Mouse (Mus musculus) heart, postnatal 0 days (tissue): ENCODE data around the gene Ryr2. TPM values are rescaled to one million over a fixed set of nuclear protein-coding genes. Genes with fewer than 3 reads are reported as not detected.

ENCODE experiments used
- ATAC-seq: fragments of 200-750 bp; cut with Nextera tagmentation; 2 replicates; pipeline ENCODE4 v1.8.0; 2017; ENCODE audit warnings: low read depth, moderate number of reproducible peaks, moderate library complexity; ENCODE audit not compliant: insufficient read depth
- DNase-seq: peaks from one replicate; pipeline ENCODE4 v3.0.0-alpha.2; 2016; ENCODE audit warnings: low spot score
- H3K27ac ChIP-seq: fragments of 300-500 bp; sonication (generic); 2 replicates; pipeline ENCODE4 v1.5.1; 2014; ENCODE audit warnings: low read depth, mild to moderate bottlenecking
- H3K27me3 ChIP-seq: fragments of 300-500 bp; sonication (generic); 2 replicates; pipeline ENCODE4 v1.6.1; 2014; ENCODE audit warnings: low read length, mixed read lengths; ENCODE audit not compliant: control insufficient read depth, insufficient read depth
- H3K36me3 ChIP-seq: fragments of 300-500 bp; sonication (generic); replicated peaks from 2 replicates; pipeline ENCODE4 v1.6.1; 2014; ENCODE audit warnings: low read length, mixed read lengths; ENCODE audit not compliant: control insufficient read depth, insufficient read depth
- H3K4me1 ChIP-seq: fragments of 300-500 bp; sonication (generic); 2 replicates; pipeline ENCODE4 v1.6.1; 2014; ENCODE audit warnings: antibody characterized with exemption; ENCODE audit not compliant: control insufficient read depth, insufficient read depth
- H3K4me2 ChIP-seq: fragments of 300-500 bp; sonication (generic); 2 replicates; pipeline ENCODE4 v1.6.1; 2014; ENCODE audit warnings: low read depth, mild to moderate bottlenecking, low read length, moderate library complexity
- H3K4me3 ChIP-seq: fragments of 300-500 bp; sonication (generic); 2 replicates; pipeline ENCODE4 v1.5.1; 2014; ENCODE audit warnings: low read depth, low read length
- H3K9ac ChIP-seq: fragments of 300-500 bp; sonication (generic); replicated peaks from 2 replicates; pipeline ENCODE4 v1.6.1; 2014; ENCODE audit warnings: low read depth, low read length, mixed read lengths
- H3K9me3 ChIP-seq: fragments of 300-500 bp; sonication (generic); replicated peaks from 2 replicates; pipeline ENCODE4 v1.6.1; 2016; ENCODE audit warnings: low read length; ENCODE audit not compliant: control insufficient read depth
- CTCF ChIP-seq: IDR thresholded peaks from 2 replicates; pipeline ENCODE4 v1.5.1; 2016; ENCODE audit warnings: antibody characterized with exemption, control low read depth, low read depth
- EP300 ChIP-seq: IDR thresholded peaks from 2 replicates; pipeline ENCODE4 v1.6.1; 2016; ENCODE audit warnings: antibody characterized with exemption, low read depth
- WGBS: fragments of 180-500 bp; shearing (Covaris S2); extraction: QIAGEN DNeasy Blood & Tissue Kit; methylation state at CpG from one replicate; pipeline ENCODE4 v1.1.7; 2014; 5-methylcytosine and 5-hydroxymethylcytosine counted together
- polyA plus RNA-seq: library from polyadenylated mRNA; unstranded; fragments of >200 nt; fragmentation: Nextera tagmentation; extraction: Ambion mirVana; gene quantifications from 2 replicates; pipeline ENCODE4 v1.2.1, GENCODE M21; 2015
- total RNA-seq: library from RNA; depleted of rRNA; stranded (reverse); fragments of >200 nt; gene quantifications from 2 replicates; pipeline ENCODE4 v1.2.3, GENCODE M21; 2014; ENCODE audit warnings: low replicate concordance

The Ryr2 gene
- total and polyA plus RNA-seq, 2 experiments from 2014 or later = 61.4 to 396 TPM

GRCm38 (mm10) chr13:11977606-11978005 lies 129.1 kb downstream of the Ryr2 start:
- Histone ChIP-seq H3K4me3 (no peak overlapping the region), H3K9ac (no peak overlapping the region), H3K27me3 (no peaks in the 10 kb centered on the region), H3K27ac (no peak overlapping the region), H3K4me2 (no peak overlapping the region), H3K9me3 (no peaks in the 10 kb centered on the region), H3K36me3 (no peaks in the 10 kb centered on the region), H3K4me1 (peaks cover 15% of the 10 kb centered on the region)
- 41% methylated on average over 4 of the region's 4 CpGs for WGBS
- ATAC-seq (no peak), DNase-seq (no peak)
- TF ChIP-seq CTCF (no peak), EP300 (no peak)

DNA sequence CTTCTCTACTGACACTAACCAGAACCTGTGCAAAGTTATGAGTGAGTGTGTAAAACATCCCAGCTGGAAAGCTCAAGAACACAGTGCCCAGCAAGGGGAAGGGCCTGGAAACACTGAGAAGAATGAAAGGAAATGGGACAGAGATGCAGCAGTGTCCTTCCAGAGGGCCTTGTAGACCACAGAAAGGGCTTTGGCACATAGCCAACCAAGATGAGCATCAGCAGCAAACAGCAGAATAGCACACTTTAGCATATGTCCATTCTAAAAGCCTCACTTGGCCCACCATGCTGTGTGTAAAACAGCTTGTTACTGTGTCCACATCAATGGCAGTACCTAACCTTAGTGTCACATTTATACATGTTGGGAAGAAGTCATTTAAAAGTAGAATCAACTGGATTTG lies 142.4 kb downstream of the Ryr2 start:
- TF ChIP-seq EP300 (no peak), CTCF (no peak)
- ATAC-seq = no peak

DNA sequence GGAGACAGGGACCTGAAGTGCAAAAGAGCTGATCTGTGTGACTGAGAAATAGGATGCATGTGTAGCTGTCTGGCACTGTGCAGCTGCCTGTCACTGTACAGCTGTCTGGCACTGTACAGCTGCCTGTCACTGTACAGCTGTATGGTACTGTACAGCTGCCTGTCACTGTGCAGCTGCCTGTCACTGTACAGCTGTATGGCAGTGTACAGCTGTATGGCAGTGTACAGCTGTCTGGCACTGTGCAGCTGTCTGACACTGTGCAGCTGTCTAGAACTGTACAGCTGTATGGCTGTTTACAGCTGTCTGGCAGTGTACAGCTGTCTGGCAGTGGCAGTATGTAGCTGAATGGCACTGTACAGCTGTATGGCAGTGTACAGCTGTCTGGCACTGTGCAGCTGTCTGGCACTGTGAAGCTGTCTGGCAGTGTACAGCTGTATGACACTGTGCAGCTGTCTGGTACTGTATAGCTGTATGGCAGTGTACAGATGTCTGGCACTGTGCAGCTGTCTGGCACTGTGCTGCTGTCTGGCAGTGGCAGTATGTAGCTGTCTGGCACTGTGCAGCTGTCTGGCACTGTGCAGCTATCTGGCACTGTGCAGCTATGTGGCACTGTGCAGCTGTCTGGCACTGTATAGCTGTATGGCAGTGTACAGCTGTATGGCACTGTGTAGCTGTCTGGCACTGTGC lies 147.1 kb downstream of the Ryr2 start:
- H3K27me3 ChIP-seq = no peaks in the 10 kb centered on the region
- TF ChIP-seq CTCF = no peak
- TF ChIP-seq EP300 = no peak
- H3K4me2 ChIP-seq = no peak overlapping the region
- peaks cover 25% of the 10 kb centered on the region for H3K4me1 ChIP-seq
- H3K36me3 ChIP-seq = no peaks in the 10 kb centered on the region
- H3K4me3 ChIP-seq = no peak overlapping the region
- H3K9me3 ChIP-seq = no peaks in the 10 kb centered on the region
- ATAC-seq (peak; percentile 43), DNase-seq (no peak)
- no peak overlapping the region for H3K9ac ChIP-seq
- no peak overlapping the region for H3K27ac ChIP-seq

More for the DNA sequence above, 142.4 kb downstream of the Ryr2 start:
- no peak for DNase-seq
- Histone ChIP-seq H3K9ac (no peak overlapping the region), H3K4me3 (no peak overlapping the region), H3K36me3 (no peaks in the 10 kb centered on the region), H3K4me1 (peaks cover 44% of the 10 kb centered on the region), H3K9me3 (no peaks in the 10 kb centered on the region), H3K27me3 (no peaks in the 10 kb centered on the region), H3K27ac (no peak overlapping the region), H3K4me2 (no peak overlapping the region)

DNA sequence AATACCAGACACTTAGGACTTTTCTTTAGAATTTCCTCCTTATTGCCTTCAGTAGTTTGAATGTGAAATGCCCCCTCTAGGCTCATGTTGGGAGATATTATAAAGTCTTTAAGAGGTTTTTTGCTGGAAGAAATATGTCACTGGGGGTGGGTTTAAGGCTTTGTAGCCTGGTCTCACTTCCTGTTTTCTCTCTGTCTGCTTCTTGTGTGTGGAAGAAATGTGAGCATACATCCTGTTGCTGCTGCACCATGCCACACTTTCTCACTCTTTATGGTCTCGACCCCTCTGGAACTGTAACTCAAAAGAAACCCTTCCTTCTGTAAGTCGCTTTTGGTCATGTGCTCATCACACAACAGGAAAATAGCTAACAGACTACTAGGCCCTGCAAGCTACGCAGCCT lies 147.9 kb downstream of the Ryr2 start:
- Histone ChIP-seq H3K27me3 (no peaks in the 10 kb centered on the region), H3K4me1 (peaks cover 19% of the 10 kb centered on the region), H3K36me3 (no peaks in the 10 kb centered on the region), H3K27ac (no peak overlapping the region), H3K9me3 (no peaks in the 10 kb centered on the region), H3K4me2 (no peak overlapping the region), H3K4me3 (no peak overlapping the region), H3K9ac (no peak overlapping the region)
- ATAC-seq (no peak), DNase-seq (no peak)
- no peak for TF ChIP-seq CTCF
- WGBS = 68% methylated on average over 3 of the region's 3 CpGs

DNA sequence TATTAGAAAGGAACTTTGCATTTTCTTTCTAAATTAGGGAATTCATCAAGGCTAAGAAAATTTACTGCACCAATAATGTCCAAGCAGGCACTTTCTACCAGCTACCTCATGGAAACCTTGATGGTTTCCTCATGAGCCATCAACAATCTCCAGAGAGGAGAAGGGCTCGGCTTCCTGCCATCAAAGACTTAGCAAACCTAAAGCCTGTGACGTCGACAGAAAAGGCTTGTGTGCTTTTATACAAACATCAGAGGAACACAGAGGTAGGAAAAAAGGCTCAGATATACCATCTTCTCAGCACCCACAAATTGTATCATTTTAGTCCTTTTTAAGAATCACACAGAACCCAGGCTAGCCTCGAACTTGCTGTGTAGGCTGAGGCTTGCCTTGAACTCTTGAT lies 148.5 kb downstream of the Ryr2 start:
- Histone ChIP-seq H3K27ac (no peak overlapping the region), H3K9ac (no peak overlapping the region), H3K27me3 (no peaks in the 10 kb centered on the region), H3K36me3 (no peaks in the 10 kb centered on the region), H3K4me2 (no peak overlapping the region), H3K9me3 (no peaks in the 10 kb centered on the region), H3K4me1 (peaks cover 19% of the 10 kb centered on the region), H3K4me3 (no peak overlapping the region)
- TF ChIP-seq CTCF (no peak), EP300 (no peak)
- ATAC-seq (no peak), DNase-seq (no peak)
- WGBS = 61% methylated on average over 4 of the region's 4 CpGs

DNA sequence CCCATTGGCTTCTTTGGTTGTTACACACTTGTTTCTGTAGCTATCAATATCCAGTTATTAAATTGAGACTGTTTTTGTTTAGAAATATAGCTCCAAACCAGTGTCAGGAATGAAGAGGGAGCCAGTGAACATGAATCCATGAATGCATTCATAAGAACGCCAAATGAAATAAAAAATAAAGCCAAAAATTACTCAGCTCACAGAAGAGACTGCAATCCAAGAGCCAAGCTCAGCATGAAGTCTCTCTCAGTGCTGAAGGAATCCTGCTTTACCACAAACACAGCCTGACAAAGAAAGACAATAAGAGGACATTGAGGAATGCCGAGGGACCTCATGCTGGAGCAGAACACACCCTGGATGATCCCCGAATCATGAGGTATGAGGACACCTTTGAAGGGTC lies 154.8 kb downstream of the Ryr2 start:
- H3K4me1 ChIP-seq = peaks cover 22% of the 10 kb centered on the region
- H3K36me3 ChIP-seq = no peaks in the 10 kb centered on the region
- no peak for DNase-seq
- H3K9ac ChIP-seq = no peak overlapping the region
- no peak overlapping the region for H3K4me2 ChIP-seq
- H3K27ac ChIP-seq = no peak overlapping the region
- no peak overlapping the region for H3K4me3 ChIP-seq
- ATAC-seq = no peak
- no peaks in the 10 kb centered on the region for H3K9me3 ChIP-seq
- H3K27me3 ChIP-seq = no peaks in the 10 kb centered on the region
- TF ChIP-seq CTCF (no peak), EP300 (no peak)
- WGBS = 70% methylated on average over 3 of the region's 3 CpGs
